Mouse (Mus musculus) heart, postnatal 0 days (tissue): ENCODE measurements around the gene Itsn2.

Experiments
- CTCF ChIP-seq: IDR thresholded peaks from 2 replicates; pipeline ENCODE4 v1.5.1; 2016; ENCODE audit warnings: antibody characterized with exemption, control low read depth, low read depth
- EP300 ChIP-seq: IDR thresholded peaks from 2 replicates; pipeline ENCODE4 v1.6.1; 2016; ENCODE audit warnings: antibody characterized with exemption, low read depth

GRCm38 (mm10) chr12:4694534-4694933 lies 102.1 kb downstream of the Itsn2 start:
- no peak for TF ChIP-seq CTCF
- TF ChIP-seq EP300 = no peak
